Comparison of ENCODE assay signal across 9 mouse cellular contexts in genomic region chr9:69133696-69134095, GRCm38 (mm10).
DNase-seq lines count a peak whose midpoint lies in the region; ATAC-seq and TF ChIP-seq lines count a peak whose summit lies in the region.
"Had no signal": no experiment of that assay in that cellular context is flagged by ENCODE, and none has a peak within 500 bp of the region (broad histone marks: within the 10 kb centered on the region; RNA-seq: fewer than 3 reads in every experiment).

No protein-coding gene starts in this region.

- 52% methylated on average over 7 of the region's 7 CpGs for WGBS in heart, adult 2 months
- 46% methylated on average over 7 of the region's 7 CpGs for whole genome bisulfite sequencing in lung, adult 2 months

- H3K4me1 ChIP-seq in heart, adult 2 months (ENCODE audit: control insufficient read depth, insufficient read depth, low read length) = peaks cover 3% of the 10 kb centered on the region
- H3K4me1 ChIP-seq in lung, adult 2 months (ENCODE audit: control insufficient read depth, insufficient read depth, low read length) = peaks cover 4% of the 10 kb centered on the region; the same call in 1 of the 2 replicates
- H3K4me1 ChIP-seq: liver, embryonic 15.5 days had no signal

- intact Hi-C loops in heart, adult 2 months (cut with DNase I) = no loop called here
- intact Hi-C loops in gastrocnemius, postnatal 14 days (cut with DNase I; ENCODE audit: low total_unique reads) = no loop called here

- no peak for ATAC-seq in monocyte, adult 5-6 weeks (replicated peaks; ENCODE audit: insufficient number of reproducible peaks, low FRiP score, low TSS enrichment, poor library complexity, severe bottlenecking)

- no peak overlapping the region for H3K9ac ChIP-seq in heart, adult 2 months (ENCODE audit: low read depth, low read length)
- H3K9ac ChIP-seq: liver, embryonic 15.5 days had no signal

- TF ChIP-seq POLR2A in heart, adult 2 months (IDR thresholded peaks at IDR 0.05; ENCODE audit: insufficient read depth, low read depth, low read length) = no peak
- no peak for TF ChIP-seq POLR2A in lung, adult 2 months (IDR thresholded peaks at IDR 0.05; ENCODE audit: borderline replicate concordance, extremely low read depth, low read depth, low read length)

- H3K27me3 ChIP-seq in heart, adult 2 months (ENCODE audit: control insufficient read depth, insufficient read depth, low read length) = no peaks in the 10 kb centered on the region
- H3K27me3 ChIP-seq: liver, embryonic 15.5 days had no signal

- DNase-seq in heart, adult 2 months = peak; percentile 53 to 56
- DNase-seq in heart, adult 8-10 months (ENCODE audit: low spot score) = no peak
- peak; percentile 18 for DNase-seq in adrenal gland, postnatal 25 days
- DNase-seq in gastrocnemius, postnatal 14 days = peak; percentile 53
- peak; percentile 24 for DNase-seq in lung, adult 2 months
- no peak for DNase-seq in retina, embryonic 14.5 days (ENCODE audit: low spot score)
- no peak for DNase-seq in thymus, postnatal 36 days

- peak overlapping the region; percentile 8 for H3K27ac ChIP-seq in heart, adult 2 months
- H3K27ac ChIP-seq: liver, embryonic 15.5 days had no signal

- no peaks in the 10 kb centered on the region for H3K79me2 ChIP-seq in heart, adult 2 months (replicated peaks; ENCODE audit: control insufficient read depth, insufficient read depth, low read length)

- H3K36me3 ChIP-seq in heart, adult 2 months (ENCODE audit: control insufficient read depth, insufficient read depth, low read length) = no peaks in the 10 kb centered on the region
- H3K36me3 ChIP-seq: liver, embryonic 15.5 days had no signal

- no peak for TF ChIP-seq CTCF in heart, adult 2 months (IDR thresholded peaks at IDR 0.05)
- no peak for TF ChIP-seq CTCF in lung, adult 2 months (IDR thresholded peaks at IDR 0.05; ENCODE audit: insufficient read depth, low read length)

- H3K4me3 ChIP-seq in heart, adult 2 months = no peak overlapping the region
- no peak overlapping the region for H3K4me3 ChIP-seq in lung, adult 2 months (replicated peaks; ENCODE audit: extremely low read depth, low read depth, low read length)
- H3K4me3 ChIP-seq: liver, embryonic 15.5 days had no signal

- TF ChIP-seq EP300 in heart, adult 2 months (IDR thresholded peaks at IDR 0.05; ENCODE audit: insufficient read depth, low read depth, low read length) = 0 out of 2 replicates have a peak, but pooled peaks have one; percentile 20

Comparison
In these comparisons a context has a peak if more than half of its experiments do, and no peak if none do; other contexts are left out.
1. DNase-seq: peak in heart, adult 2 months (2 of 2), adrenal gland, postnatal 25 days (single experiment), gastrocnemius, postnatal 14 days (single experiment) and lung, adult 2 months (single experiment); none in heart, adult 8-10 months (single experiment), retina, embryonic 14.5 days (single experiment) and thymus, postnatal 36 days (0 of 2).